Mouse (Mus musculus) bone marrow macrophage, adult 2 months (primary cell): Measurements from ENCODE around the gene Pnrc2.

ENCODE experiments used
- CTCF ChIP-seq: IDR thresholded peaks from 2 replicates; pipeline ENCODE4 v1.5.1; 2012; ENCODE audit warnings: low read depth, mild to moderate bottlenecking, low read length, moderate library complexity
- POLR2A ChIP-seq: IDR thresholded peaks from 2 replicates; pipeline ENCODE4 v1.6.1; 2012; ENCODE audit warnings: mild to moderate bottlenecking, low read depth, low read length, borderline replicate concordance

DNA sequence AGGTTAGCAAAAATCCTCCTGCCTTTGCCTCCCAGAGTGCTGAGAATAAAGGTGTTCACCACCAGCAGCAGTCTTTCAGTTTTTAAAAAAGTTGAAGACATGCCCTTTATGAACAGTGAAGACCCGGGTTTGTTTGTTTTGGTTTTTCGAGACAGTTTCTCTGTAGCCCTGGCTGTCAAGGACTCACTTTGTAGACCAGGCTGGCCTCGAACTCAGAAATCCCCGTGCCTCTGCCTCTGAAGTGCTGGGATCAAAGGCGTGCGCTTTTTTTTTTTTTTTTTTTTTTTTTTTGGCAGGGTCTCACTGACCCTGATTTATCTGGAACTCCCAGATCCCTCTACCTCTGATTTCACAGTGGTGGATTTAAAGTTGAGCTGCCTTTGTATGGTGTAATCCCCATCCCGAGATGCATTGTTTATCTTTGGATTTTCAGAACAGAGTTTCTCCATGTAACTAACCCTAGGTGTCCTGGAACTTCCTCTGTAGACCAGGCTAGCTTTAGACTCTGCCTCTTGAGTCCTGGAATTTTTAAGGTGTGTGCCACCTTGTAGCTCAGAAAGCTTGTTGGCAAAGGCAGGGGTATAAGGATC is 16.0 kb downstream of the Pnrc2 start:
- TF ChIP-seq POLR2A, result no peak
- no peak for TF ChIP-seq CTCF
